Mouse (Mus musculus) heart, postnatal 0 days (tissue): ENCODE measurements around the gene Btnl6.

Experiments used
- CTCF ChIP-seq: IDR thresholded peaks from 2 replicates; pipeline ENCODE4 v1.5.1; 2016; ENCODE audit warnings: antibody characterized with exemption, control low read depth, low read depth
- EP300 ChIP-seq: IDR thresholded peaks from 2 replicates; pipeline ENCODE4 v1.6.1; 2016; ENCODE audit warnings: antibody characterized with exemption, low read depth

DNA sequence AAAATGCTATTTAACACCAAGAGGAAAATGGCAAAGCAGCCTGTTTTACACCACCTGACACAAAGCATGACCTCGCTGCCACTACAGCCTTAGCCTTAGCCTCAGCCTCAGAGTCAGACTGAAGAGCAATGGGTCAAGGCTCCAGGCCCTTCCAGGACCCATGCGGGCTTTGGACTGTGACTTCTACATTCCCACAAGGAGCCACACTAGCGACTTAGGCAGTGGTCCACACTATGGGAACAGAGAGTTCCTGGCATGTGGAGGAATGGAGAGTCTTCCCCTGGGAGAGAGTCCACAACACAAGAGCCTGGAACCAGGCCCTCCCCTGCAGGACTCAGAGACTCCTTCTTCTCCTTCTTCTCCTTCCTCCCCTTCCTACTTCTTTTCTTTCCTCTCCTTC is 15.5 kb upstream of the Btnl6 start:
- TF ChIP-seq CTCF: no peak
- no peak for TF ChIP-seq EP300
